Mouse (Mus musculus): Measurements from ENCODE around the gene Dapk1.
A peak's percentile ranks its signal among the peaks of the same experiment; 100 is the strongest.
"Not testable (repeated sequence)": the region's sequence is repeated elsewhere in the genome, so short reads cannot be mapped to it uniquely, and the experiment has no call there.

The Dapk1 gene

DNA sequence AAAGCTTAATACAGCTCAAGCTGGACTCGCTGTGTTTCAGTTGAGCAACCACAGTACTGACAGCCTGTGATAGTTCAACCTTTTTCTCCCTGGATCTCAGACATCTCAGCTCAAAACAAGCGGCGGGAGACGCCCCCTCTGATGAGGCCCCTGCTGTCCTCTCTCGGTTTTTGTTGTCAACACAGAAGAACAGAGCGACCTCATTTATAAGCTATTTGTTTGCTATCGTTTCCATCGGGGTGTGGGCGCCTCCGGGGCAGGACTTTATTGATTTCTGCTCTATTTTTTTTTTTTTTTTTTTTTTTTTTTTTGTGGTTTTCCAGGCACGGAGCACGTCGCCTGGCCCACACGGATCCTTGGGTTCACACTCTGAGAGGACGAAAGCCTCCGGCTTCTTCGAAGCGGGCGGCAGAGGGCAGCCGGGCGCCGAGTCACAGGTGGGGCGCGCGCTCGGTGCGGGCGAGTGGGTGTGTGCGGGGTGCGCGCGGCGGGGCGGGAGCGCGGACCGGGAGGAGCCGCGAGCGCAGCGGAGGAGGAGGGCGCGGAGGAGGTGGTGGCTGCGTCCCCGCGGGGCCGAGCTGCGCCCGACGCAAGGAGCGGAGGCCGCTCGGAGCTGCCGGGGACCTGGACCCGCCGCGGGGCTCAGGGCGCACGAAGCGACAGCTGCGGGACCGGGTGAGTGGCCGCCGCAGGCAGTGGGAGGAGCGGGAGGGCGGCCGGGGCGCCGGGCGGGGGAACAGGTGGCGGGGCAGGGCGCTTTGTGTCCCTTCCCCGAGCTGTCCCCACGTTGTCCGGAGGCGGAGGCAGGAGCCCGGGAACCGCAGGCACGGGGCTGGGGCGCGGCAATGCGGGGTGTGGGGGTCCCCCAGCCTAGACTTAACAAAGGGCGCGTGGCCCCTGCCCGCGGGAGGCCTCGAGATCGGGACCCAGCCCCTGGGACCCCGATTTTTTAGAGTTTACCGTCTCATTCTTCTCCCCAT lies at the start of gene Dapk1:
Dapk1 (plus strand) TSS at position 512 of the 980 bp plus-strand sequence.
- peak; percentile 91 for DNase-seq

DNA sequence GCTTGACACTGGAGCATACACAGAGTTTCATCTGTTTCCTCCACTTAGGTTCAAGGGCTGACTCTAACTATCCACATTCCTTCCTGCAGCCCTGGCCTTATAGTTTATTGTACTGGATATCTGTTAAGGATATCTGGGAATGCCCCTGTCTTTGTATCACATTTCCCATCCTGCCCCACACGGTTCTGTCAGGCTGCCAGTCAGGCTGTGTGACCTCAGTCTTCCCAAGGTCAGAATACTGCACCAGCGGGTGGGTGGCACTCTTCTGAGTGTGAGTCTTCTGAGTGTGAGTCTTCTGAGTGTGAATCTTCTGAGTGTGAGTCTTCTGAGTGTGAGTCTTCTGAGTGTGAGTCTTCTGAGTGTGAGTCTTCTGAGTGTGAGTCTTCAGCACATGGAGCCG lies 48.4 kb upstream of the Dapk1 start:
- no peak for DNase-seq

DNA sequence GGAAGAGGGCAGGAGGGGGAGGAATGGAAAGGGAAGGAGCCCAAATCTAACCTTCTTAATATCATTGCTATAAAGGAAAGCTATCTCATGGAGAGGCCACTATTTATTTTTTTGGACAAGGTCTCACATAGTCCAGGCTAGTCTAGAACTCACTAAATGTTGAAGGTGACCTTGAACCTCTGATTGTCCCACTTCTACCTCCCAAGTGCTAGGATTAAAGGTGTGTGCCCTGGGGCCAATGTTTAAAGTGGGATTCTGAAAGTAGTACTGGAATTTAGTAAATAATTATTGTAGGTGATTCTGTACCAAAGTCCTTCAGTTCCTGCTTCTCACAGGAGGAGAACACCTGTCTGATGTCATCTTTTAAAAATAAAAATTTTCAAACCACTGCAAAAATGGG lies 45.3 kb upstream of the Dapk1 start:
- peak; percentile 58 for DNase-seq

DNA sequence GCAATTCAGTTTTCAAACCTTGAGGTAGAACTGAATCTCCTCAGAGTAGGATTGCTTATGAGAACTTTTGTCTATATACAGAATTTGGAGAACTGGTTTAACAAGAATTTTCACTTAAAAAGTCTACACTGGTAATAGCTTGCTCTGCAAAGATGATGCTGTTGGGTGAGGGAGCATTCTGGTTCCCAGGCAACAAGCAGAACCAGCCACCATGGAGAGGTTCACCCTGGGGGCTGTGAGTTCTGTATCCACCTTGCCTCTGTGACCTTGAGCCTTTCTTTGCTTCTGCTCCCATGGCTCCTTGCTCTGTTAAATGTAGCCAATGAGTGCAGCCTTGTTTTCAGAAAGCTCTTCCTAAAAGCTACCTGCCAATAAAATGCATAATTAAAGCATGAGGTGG lies 44.8 kb upstream of the Dapk1 start:
- peak; percentile 61 for DNase-seq

DNA sequence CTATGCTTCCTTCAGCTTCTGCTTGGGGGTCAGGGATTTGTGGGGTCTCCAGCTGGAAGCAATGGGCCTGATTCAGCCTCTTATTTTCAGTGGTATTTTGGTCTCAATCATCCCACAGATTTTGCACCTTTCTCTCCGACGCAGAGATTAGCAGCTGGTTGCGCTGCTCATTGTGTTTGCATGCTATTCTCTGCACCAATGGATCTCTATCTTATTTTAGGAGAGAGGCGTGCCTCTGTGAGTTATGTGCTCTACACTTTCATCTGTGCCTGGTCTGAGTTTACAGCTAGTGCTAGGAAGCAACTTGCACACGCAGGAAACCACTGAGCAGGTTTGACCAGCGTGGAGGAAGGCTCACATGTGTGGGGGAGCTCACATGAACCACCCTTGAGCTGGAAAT lies 37.4 kb upstream of the Dapk1 start:
- DNase-seq: no peak

DNA sequence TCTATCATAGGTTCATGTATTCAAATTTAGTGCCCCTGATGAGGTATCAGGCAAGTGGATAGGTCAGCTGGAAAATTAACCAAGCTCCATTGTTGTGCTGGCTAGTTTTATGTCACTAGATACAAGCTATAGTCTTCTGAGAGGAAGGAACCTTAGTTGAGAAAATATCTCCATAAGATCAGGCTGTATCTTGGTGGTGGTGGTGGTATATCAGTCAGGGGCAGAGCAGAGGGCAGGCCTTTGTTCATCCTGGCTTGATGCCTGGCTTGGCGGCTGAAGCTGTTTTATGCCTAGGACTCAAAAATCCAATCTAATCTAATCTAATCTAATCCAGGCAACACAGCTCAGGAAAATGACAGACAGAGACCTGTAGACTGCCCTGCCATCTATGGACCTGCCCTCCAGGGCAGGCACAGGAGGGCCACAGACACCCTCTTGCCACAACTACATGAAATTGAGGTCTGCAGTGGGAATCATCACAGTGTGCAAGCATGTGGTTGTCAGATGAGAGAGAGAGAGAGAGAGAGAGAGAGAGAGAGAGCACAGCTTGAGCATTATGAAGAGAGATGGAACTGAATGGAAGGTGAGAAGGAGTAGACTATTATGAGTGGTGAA lies 32.7 kb upstream of the Dapk1 start:
- no peak for DNase-seq

DNA sequence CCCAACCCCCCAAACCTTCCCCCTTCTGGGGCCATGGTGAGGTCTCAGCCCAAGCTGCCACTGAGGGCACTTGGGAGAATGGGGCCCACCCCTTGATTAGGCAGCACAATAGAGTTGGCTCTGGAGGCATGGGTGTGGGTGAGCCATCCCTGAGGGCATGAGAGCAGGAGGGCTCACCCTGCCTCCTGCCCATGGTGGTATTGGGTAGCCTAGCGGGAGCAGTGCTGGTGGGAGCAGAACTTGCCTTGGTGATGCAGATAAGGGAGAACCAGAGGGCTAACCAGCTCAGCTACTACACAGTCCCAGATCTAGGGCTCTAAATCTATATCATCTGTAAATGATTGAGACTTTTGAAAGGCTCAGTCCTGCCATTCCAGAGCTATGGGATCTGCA lies 32.2 kb upstream of the Dapk1 start:
- DNase-seq: no peak

DNA sequence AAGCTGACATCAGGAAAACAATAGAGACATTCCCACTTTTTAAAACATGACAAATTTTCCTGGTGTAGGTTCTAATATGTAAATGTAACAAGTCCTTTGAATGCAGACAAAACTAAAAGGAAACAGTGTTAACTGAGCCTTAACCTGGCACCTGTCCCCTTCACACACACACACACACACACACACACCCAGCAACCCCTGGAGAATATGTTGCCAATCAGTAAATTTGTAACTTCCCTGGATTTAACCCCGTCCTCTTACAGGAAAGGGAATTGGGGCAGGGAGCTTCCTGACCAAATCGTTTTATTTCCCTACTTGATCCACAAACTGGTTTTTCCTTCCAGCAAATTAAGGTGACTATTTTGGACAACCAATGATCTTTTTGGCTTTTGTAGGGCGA lies 28.2 kb upstream of the Dapk1 start:
- DNase-seq: peak; percentile 33

DNA sequence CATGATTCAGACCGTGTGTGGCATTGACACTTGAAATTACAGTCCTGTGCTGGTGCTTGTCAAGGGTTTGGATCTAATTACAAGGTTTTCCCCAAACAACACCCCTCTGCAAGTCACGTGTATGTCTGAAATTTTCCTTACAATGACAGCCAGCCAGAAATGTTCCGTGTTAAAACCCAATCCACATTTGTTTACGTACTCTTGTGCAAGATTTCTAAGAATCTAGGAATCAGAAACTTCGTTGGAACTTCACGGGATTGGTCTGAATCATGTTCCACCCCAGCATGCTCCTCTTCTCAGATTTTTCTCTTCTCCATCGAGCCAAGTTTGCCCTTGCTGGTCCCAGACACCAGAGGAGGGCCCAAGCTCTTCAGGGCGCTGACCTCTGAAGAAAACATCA lies 27.8 kb upstream of the Dapk1 start:
- DNase-seq: no peak

DNA sequence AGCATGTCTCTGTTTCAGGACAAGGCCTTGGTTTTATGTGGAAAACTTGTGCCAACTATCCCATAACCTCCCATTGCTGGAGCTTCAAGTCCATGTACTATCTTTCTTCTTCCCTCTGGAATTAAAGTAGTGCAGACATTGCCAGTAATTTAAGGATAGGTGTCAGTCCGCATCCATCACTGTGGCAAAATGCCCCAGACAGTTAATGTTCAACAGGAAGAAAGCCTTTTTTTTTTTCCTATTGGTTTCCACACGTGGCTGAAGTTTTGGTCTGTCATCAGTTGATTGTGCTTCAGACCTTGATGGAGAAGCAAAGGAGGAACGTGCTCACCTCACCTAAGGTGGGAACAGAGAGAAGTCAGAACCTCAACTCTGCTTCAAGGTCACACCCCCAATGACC lies 23.2 kb upstream of the Dapk1 start:
- DNase-seq: no peak

DNA sequence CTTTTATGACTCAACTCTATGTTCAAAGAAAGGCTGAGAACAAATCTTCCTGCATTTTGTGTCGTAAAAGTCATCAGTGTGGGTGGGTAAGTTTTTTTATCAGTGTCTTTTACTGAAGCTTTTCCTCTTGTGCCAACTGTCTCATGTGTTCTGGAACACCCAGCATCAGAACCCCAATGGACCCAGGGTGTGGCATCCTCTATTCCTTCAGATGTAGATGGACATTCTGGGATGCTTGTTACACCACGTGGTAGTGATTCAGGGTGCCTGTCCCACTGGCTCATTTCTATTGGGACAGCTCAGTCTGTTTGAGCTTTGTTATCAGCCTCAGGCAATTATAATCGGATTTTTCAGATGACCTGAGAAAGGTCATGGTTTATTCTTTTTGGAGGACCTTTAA lies 6.9 kb upstream of the Dapk1 start:
- DNase-seq: no peak

DNA sequence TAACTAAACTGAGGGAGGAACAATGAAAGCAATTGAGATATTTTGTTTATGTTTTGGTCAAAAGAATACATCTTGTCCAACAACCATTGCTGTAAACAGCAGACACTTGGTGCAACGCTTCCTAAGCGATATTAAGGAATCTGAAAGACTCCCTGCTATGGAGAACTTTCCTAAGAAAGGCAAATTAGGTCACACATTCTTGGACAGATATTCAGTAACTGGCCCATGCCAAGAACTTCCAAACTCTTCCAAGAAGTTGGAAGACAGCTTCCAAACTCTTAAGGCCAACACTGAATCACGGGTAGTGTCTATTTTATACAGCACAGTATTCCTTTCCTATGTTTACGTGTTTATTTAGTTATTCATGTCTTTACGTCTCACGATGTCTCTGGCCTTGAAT lies 6.2 kb upstream of the Dapk1 start:
- no peak for DNase-seq

DNA sequence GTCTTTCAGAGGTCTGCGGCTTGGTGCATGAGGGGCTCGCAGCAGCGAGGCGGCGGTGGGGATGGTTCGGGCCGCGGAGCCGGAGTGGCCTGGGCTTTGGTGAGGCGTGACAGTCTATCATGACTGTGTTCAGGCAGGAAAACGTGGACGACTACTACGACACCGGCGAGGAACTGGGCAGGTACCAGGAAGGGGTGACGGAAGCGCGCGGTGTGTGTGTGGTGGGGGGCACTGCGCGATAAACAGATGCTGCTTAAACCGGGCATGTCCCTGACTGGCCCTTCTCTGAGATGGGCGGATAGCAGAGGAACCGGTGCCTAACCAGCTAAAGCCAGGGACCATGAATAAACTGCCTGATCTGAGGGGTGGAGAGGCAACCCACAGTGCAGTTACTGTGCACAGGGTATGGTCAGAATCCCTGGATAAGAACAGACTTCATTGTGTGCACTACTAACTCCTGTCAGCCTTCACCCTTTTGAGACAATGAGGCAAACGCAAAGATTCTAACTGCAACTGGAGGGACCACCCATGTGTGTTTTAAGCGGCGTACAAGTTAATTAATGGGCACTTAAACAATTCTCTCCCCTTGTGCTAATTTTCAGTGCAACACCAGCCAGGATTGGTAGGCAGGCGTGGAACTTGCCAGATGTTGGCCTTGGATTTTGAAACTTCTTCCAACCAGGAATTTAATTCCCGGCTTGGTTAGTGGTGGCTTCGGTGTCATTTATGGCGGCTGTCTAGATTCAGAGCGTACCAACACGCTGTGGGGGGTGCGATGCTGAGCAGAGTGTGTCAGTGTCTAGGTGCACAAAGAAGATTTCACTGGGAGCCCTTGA lies 887 bp downstream of the Dapk1 start:
- DNase-seq: peak; percentile 46

DNA sequence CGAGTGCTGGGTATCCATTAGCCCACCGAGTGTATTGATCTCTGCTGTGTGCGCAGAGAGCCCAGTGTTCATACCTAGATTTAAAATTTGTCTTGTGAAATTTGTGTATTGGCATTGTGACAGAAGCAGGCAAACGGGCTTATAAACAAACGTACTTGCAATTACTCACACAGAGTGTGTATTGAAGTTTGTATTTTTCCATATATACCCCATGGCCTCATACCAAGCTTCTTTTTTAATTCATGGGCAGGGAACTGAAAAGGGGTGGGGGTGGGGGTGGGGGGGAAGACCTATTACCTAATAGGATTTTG lies 1.5 kb downstream of the Dapk1 start:
- no peak for DNase-seq

DNA sequence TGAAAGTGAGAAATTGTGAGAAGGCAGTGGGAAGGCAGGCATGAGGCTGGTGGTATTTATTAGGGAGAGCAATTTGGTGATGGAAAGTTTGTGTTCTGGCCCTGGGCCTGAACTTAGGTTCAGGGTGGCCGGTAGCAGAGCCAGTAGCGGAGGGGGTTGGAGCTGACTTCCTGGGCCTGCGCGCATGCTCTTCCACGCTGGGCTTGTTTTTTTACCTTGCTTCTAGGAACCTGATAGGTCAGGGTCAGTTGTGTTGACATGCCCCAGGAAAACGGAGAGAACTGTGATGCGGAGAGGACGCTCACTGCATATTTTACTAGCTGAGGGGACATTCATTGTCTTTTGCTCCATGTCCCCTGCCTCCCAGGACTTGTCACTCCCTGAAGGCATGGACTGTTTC lies 5.7 kb downstream of the Dapk1 start:
- no peak for DNase-seq

DNA sequence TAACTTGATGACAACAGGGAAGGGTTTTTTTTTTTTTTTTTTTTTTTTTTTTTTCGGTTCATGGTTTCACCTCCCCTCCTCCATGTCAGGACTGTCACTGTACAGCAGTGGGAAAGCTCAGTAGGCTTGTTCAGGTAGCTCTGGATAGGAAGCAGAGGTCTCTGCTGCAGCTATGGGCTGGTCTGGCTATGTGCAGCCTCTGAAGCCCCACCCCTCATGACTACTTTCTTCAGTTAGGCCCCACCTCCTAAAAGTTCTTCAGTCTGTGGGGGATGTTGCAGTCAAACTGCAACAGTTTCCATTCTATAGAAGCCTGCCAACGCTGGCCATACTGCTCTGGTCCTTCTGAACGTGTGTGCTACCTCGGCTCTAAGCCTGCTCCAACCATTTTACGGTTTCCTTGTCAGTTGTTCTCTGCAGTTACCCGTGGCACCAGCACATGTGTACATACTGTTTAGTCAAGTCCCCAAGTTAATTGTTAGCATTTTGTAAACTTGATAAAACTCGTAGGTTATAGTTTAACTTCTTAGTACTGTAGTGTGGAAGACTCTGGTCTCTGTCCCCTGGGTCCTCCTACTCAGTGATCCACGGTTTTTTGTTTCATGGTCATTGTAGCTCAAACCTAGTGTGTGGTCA lies 6.8 kb downstream of the Dapk1 start:
- DNase-seq: peak; percentile 32

DNA sequence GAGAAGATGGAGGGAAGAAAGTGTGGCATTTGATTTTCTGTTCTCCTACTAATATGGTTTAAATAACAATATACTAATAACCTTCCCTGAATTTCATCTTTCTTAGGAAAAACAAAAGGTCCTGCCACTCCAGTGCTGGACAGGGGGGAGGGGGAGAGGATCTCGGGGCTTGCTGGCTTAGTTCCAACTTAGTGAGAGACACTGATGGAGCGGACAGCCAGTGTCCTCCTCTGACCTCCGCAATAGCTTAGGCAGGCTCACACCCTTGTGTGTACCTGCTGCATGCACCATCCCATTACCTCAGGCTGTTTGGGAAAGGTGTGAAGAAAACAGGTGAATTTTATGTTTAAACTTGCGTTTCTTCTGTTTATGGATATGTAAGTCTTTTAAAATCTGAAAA lies 7.5 kb downstream of the Dapk1 start:
- peak; percentile 44 for DNase-seq

DNA sequence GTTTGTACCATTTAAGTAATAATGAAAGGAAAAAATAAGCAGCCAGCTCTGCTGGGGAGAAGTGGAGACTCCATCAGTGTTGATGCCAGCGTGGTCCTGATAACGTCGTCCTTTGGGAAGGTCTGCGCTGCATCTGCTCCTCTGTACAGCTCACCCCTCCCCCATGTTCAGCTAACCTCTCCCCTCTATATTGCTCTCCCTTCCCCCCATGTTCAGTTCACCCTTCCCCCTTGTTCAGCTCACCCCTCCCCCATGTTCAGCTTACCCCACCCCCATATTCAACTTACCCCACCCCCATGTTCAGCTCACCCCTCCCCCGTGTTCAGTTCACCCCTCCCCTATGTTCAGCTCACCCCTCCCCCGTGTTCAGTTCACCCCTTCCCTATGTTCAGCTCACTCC lies 8.8 kb downstream of the Dapk1 start:
- DNase-seq: no peak

DNA sequence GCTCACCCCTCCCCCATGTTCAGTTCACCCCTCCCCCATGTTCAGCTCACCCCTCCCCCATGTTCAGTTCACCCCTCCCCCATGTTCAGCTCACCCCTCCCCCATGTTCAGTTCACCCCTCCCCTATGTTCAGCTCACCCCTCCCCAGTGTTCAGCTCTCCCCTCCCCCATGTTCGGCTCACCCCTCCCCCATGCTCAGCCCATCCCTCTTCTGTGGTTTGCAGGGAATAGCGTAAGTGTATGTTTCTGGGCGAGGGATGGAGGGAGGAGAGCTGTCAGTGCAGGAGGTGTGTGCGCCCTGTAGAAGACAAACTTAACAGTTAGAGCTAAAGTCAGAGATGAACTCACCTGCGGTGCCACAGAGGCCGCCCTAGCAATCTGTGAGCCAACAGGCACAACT lies 9.2 kb downstream of the Dapk1 start:
- not testable (repeated sequence) for DNase-seq

DNA sequence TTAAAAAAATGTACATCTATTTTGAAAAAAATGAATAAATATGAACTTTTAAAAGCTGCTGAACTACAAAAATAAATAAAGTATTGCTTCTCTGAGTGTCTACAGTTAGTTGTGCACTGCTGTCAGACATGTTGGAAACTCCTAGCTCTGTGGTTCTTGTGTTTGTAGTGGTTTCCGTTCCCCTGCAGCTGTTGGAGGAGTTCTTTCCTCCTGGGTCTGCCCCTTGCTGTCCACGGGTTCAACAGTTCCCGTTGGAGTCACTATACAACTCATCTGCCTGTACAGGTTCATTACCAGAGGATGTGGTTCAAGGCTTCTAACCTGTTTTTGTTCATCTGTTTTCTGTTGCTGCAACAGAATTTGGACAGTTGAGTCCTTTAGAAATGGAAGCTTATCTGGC lies 10.4 kb downstream of the Dapk1 start:
- no peak for DNase-seq

DNA sequence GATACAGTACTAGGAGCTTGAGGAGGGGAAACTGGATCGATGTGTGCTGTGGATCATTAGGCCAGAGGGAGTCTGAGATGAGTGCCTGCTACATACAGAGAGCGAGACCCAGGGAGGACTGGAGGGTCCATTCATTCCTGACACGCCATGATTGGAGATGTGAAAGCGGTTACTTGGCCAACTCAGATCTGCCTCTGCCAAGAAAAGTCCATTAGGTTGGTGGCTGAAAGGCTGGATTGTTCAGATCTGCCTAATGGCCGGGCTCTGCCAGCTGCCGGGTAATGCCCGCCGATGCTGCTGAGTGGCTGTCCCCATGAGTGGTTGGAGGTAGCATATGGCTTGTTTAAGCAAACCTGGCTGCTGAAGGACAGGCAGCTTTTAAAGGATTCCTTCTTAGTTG lies 12.4 kb downstream of the Dapk1 start:
- no peak for DNase-seq

DNA sequence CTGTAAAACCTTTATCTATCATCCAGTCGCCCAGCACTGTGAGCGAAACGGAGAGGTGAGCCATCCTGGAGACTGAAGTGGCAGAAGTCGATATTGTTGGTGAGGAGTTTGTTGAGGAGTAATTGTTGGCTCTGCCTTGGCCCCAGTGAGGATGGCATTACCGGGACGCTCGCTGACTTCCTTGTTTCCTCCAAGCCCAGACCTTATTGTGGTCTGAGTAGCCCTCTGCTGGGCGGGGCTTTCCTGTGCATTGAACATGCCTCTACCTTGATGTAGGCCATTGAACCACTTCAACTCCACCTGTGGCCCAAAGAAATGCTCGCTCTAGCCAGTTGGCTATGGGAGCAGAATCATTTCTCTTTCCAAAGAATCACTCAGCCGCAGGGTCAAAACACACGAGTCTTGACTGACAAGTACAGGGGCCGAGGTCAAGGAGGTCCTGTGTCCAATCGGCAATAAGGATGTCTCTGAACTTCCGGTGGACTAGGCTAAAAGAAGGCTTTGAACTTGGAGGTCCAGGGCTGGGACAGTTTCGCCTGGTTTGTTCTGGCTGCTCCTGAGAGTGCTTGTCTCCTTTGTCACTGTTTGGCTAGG lies 13.4 kb downstream of the Dapk1 start:
- DNase-seq: no peak

DNA sequence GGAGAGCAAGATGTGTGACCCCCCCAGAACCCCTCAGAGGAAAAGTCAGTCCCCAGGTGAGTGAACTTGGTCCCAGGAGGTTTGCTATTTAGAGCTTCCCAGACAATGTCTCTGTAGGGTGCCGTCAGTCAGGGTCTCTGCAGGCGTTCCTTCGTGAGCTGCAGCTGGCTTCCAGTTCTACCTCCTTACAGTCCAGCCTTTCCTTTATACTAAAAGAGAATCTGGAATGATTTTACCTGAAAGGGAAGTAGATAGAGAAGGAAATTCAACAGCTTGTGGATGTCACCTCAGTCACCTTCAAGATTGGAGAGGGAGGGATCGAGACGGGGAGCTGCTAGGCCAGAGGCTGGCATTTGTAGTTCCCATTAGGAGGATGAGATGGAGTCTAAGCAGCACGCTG lies 14.3 kb downstream of the Dapk1 start:
- no peak for DNase-seq
